Mouse (Mus musculus) B cell, adult 62 days (primary cell): ENCODE measurements around the gene Lpp. TPM values are rescaled to one million over a fixed set of nuclear protein-coding genes. Genes with fewer than 3 reads are reported as not detected.

Experiments used
- total RNA-seq: library from RNA; stranded (reverse); gene quantifications from 4 replicates; pipeline ENCODE4 v1.2.4, GENCODE M21; 2023

Gene Lpp
- total RNA-seq = 43.8 to 48.6 TPM (median 46.9 TPM) in 4 replicates

GRCm38 (mm10) chr16:24392651-24393555, at the start of gene Lpp:
Lpp (plus strand) TSS chr16:24393507.

